Mouse (Mus musculus): Measurements from ENCODE around the gene Cited4. TPM values are rescaled to one million over a fixed set of nuclear protein-coding genes. Genes with fewer than 3 reads are reported as not detected.

The Cited4 gene
- polyA plus RNA-seq (2015; fragmentation: Illumina TruSeq; extraction: RNeasy Lipid Tissue Mini Kit (QIAGEN cat#74804); ENCODE audit: insufficient read depth, low read depth, low replicate concordance): 4.6 TPM

DNA sequence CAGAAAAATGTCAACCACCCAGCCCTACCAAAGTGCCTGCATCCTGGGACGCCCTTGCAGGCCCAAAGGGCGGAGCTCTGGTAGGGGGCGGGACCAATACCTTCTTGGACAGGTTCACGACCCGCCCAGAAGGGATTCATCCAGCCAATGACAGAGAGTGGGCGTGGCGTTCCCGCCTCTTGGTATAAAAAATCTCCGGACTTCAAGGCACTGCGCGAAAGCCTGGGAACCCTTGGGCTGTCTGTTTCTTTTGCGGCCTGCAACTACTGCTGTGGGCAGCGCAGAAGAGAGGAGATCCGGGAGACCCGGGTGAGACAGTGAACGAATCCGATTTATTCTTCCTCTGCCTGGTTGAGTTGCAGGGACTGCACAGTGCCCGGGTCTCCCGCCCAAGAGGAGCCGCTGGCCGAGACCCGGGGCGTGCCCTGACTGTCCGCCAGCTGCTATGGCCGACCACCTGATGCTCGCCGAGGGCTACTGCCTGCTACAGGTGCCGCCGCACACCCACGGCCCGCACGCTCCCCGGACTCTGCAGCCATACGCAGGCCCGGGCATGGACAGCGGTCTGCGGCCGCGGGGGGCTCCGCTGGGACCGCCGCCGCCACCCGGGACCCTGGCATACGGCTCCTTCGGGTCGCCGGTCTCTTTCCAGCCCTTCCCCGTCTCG, at the start of gene Cited4:
Cited4 (plus strand) TSS at position 215 of the 667 bp plus-strand sequence.

Other genes starting within 250 kb of the Cited4 start
- gene Slfnl1, start 134.3 kb upstream of the Cited4 start, polyA plus RNA-seq (2015; fragmentation: Illumina TruSeq; extraction: RNeasy Lipid Tissue Mini Kit (QIAGEN cat#74804); ENCODE audit: insufficient read depth, low read depth, low replicate concordance): not detected
- gene Ctps, start 96.3 kb upstream of the Cited4 start, polyA plus RNA-seq (2015; fragmentation: Illumina TruSeq; extraction: RNeasy Lipid Tissue Mini Kit (QIAGEN cat#74804); ENCODE audit: insufficient read depth, low read depth, low replicate concordance): 4.9 TPM
- not detected for gene Gm8439, start 77.8 kb upstream of the Cited4 start, polyA plus RNA-seq (2015; fragmentation: Illumina TruSeq; extraction: RNeasy Lipid Tissue Mini Kit (QIAGEN cat#74804); ENCODE audit: insufficient read depth, low read depth, low replicate concordance)
- gene Kcnq4, start 82.0 kb downstream of the Cited4 start, polyA plus RNA-seq (2015; fragmentation: Illumina TruSeq; extraction: RNeasy Lipid Tissue Mini Kit (QIAGEN cat#74804); ENCODE audit: insufficient read depth, low read depth, low replicate concordance): 1.6 TPM
- 12.4 TPM for gene Nfyc, start 165.0 kb downstream of the Cited4 start, polyA plus RNA-seq (2015; fragmentation: Illumina TruSeq; extraction: RNeasy Lipid Tissue Mini Kit (QIAGEN cat#74804); ENCODE audit: insufficient read depth, low read depth, low replicate concordance)
- gene Rims3, start 188.2 kb downstream of the Cited4 start, polyA plus RNA-seq (2015; fragmentation: Illumina TruSeq; extraction: RNeasy Lipid Tissue Mini Kit (QIAGEN cat#74804); ENCODE audit: insufficient read depth, low read depth, low replicate concordance): 2.7 TPM

Data from pancreas, adult 10 weeks (tissue).